Mouse (Mus musculus) splenic B cell, adult 2 months (primary cell): ENCODE results near the gene Kbtbd8.

Source experiments
- DNase-seq: peaks from one replicate; pipeline ENCODE4 v3.0.0-alpha.2; 2011; ENCODE audit warnings: low read depth, low spot score
- H3K27me3 ChIP-seq: 2 replicates; pipeline ENCODE4 v1.6.1; 2012; ENCODE audit warnings: mild to moderate bottlenecking, low read length, moderate library complexity, mixed read lengths; ENCODE audit not compliant: control insufficient read depth, poor library complexity, insufficient read depth, severe bottlenecking
- H3K36me3 ChIP-seq: 2 replicates; pipeline ENCODE4 v1.6.1; 2012; ENCODE audit warnings: mild to moderate bottlenecking, low read length, moderate library complexity, mixed read lengths; ENCODE audit not compliant: control insufficient read depth, poor library complexity, insufficient read depth, severe bottlenecking

Kbtbd8 gene

GRCm38 (mm10) chr6:95149931-95150534, 33.0 kb downstream of the Kbtbd8 start:
- no peaks in the 10 kb centered on the region for H3K27me3 ChIP-seq
- no peak for DNase-seq
- H3K36me3 ChIP-seq = no peaks in the 10 kb centered on the region

GRCm38 (mm10) chr6:95150885-95151284, 33.8 kb downstream of the Kbtbd8 start:
- H3K36me3 ChIP-seq = no peaks in the 10 kb centered on the region
- no peaks in the 10 kb centered on the region for H3K27me3 ChIP-seq
- DNase-seq = no peak

DNA sequence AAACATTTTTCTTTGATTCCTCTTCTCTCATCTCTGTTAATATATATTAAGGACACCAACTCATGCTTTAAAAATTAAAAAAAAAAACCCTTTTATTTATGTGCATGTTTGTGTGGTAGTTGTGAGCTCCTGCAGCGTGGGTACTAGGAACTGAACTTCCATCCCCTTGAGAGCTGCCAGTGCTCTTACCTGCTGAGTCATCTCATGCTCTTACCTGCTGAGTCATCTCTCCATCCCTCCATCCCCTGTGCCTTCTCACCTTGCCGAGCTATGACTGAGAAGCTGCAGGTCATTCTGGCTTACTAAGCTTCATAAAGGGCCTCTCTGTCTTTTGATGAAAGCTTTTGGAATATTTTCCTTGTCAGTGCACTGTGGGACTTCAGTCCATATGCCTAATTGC, 34.5 kb downstream of the Kbtbd8 start:
- DNase-seq = no peak
- Histone ChIP-seq H3K27me3 (no peaks in the 10 kb centered on the region), H3K36me3 (no peaks in the 10 kb centered on the region)

- no peak for DNase-seq
- H3K36me3 ChIP-seq = no peaks in the 10 kb centered on the region
- H3K27me3 ChIP-seq = no peaks in the 10 kb centered on the region
Measured at GRCm38 (mm10) chr6:95163965-95164364, 46.9 kb downstream of the Kbtbd8 start.

DNA sequence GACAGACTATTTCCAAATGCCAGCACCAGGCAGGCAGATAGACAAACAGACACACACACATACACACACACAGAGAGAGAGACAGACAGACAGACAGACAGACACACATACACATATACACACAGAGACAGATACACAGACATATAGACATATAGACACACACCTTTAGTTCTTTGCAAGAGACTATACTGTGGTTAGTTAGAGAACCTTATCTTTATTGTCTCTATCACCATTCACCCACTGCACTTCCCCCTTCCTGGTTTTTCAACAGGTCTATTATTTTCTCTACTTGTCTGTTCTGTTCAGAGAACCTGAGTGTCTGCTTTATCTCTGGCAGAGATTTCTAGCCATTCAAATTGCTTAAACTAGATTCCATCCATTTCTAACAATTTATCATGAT, 48.6 kb downstream of the Kbtbd8 start:
- DNase-seq = no peak
- no peaks in the 10 kb centered on the region for H3K27me3 ChIP-seq
- no peaks in the 10 kb centered on the region for H3K36me3 ChIP-seq

- Histone ChIP-seq H3K36me3 (no peaks in the 10 kb centered on the region), H3K27me3 (no peaks in the 10 kb centered on the region)
- DNase-seq = no peak
Measured at GRCm38 (mm10) chr6:95167668-95168227, 50.7 kb downstream of the Kbtbd8 start.

- no peaks in the 10 kb centered on the region for H3K27me3 ChIP-seq
- H3K36me3 ChIP-seq = no peaks in the 10 kb centered on the region
- DNase-seq = no peak
Measured at GRCm38 (mm10) chr6:95169411-95169810, 52.4 kb downstream of the Kbtbd8 start.

- no peaks in the 10 kb centered on the region for H3K36me3 ChIP-seq
- no peaks in the 10 kb centered on the region for H3K27me3 ChIP-seq
- DNase-seq = no peak
Measured at GRCm38 (mm10) chr6:95174311-95175143, 57.5 kb downstream of the Kbtbd8 start.
